Mouse (Mus musculus) layer of hippocampus, adult 2 months (tissue): ENCODE data around the gene Arg2. TPM values are rescaled to one million over a fixed set of nuclear protein-coding genes. Genes with fewer than 3 reads are reported as not detected.

ENCODE experiments used
- DNase-seq, 2 experiments: peaks; one replicate each; pipeline ENCODE4 v3.0.0; 2022; ENCODE audit warnings: low spot score in 2 of 2
- H3K27ac ChIP-seq: fragments of 200-600 bp; 2 replicates; pipeline ENCODE4 v1.8.1; 2022
- H3K4me3 ChIP-seq: fragments of 200-600 bp; 2 replicates; pipeline ENCODE4 v1.8.1; 2022; ENCODE audit warnings: mild to moderate bottlenecking
- CTCF ChIP-seq: fragments of 200-600 bp; conservative IDR thresholded peaks from 2 replicates; pipeline ENCODE4 v1.8.1; 2022; ENCODE audit warnings: antibody characterized with exemption, mild to moderate bottlenecking, moderate library complexity
- total RNA-seq, 2 experiments: library from RNA; stranded (reverse); gene quantifications; 2 replicates each; pipeline ENCODE4 v1.2.3; 2021

The Arg2 gene
- total RNA-seq, 2 experiments from 2014 or later, result 3.6 to 4.0 TPM

DNA sequence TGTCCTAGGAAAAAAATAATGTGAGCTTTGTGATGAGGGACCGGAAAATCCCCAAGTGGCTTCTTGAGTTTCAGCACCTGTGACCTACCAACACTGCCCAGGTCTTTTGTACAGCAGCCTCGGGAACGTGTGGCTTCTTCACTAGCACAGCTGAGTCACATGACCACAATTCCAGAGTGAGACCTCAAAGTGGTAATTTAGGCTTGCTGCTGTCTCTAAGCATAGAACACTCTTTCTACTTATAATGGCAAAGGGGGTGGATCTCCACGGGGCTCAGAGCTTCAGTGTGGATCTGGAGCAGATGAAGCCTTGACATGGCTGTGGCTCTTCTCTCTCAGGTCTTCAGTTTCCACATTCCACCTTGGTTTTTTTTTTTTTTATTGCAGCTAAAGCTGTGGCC, 4.5 kb downstream of the Arg2 start:
- TF ChIP-seq CTCF, result no peak
- DNase-seq, result no peak
- Histone ChIP-seq H3K27ac (no peak overlapping the region), H3K4me3 (no peak overlapping the region)

GRCm38 (mm10) chr12:79136949-79137348, 6.4 kb downstream of the Arg2 start:
- no peak for DNase-seq
- no peak for TF ChIP-seq CTCF

GRCm38 (mm10) chr12:79138999-79139398, 8.4 kb downstream of the Arg2 start:
- TF ChIP-seq CTCF, result no peak
- Histone ChIP-seq H3K4me3 (no peak overlapping the region), H3K27ac (no peak overlapping the region)
- DNase-seq, result no peak

More at GRCm38 (mm10) chr12:79136949-79137348, 6.4 kb downstream of the Arg2 start:
- H3K4me3 ChIP-seq, result no peak overlapping the region
- no peak overlapping the region for H3K27ac ChIP-seq

GRCm38 (mm10) chr12:79139417-79139816, 8.8 kb downstream of the Arg2 start:
- DNase-seq, result no peak
- Histone ChIP-seq H3K4me3 (no peak overlapping the region), H3K27ac (no peak overlapping the region)
- no peak for TF ChIP-seq CTCF

DNA sequence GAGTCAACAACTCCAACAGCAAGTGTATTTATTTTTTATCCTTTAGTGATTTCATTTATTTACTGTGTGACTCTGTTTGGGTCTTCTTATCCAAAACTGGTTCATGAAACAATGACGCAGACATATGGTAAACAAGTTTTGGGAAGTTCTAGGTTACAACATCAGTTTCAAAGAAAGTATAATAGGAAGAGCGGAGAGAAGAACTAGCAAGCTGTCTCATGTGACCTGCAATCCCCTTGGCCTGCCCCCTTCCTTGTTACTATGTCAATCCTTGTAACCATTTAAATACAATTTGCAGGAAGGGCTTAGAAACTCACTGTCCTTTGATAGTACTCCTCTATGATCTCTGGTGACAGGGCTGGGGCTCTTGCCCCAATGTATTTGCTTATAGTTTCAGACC, 10.2 kb downstream of the Arg2 start:
- Histone ChIP-seq H3K4me3 (no peak overlapping the region), H3K27ac (no peak overlapping the region)
- no peak for DNase-seq
- TF ChIP-seq CTCF, result no peak

- H3K27ac ChIP-seq, result no peak overlapping the region
- H3K4me3 ChIP-seq, result no peak overlapping the region
- TF ChIP-seq CTCF, result no peak
- DNase-seq, result no peak
Observed at GRCm38 (mm10) chr12:79141384-79141783, 10.8 kb downstream of the Arg2 start.

GRCm38 (mm10) chr12:79149653-79150052, 19.1 kb downstream of the Arg2 start:
- DNase-seq, result no peak
- Histone ChIP-seq H3K4me3 (no peak overlapping the region), H3K27ac (no peak overlapping the region)
- TF ChIP-seq CTCF, result no peak

- DNase-seq, result no peak
- TF ChIP-seq CTCF, result no peak
- no peak overlapping the region for H3K4me3 ChIP-seq
- no peak overlapping the region for H3K27ac ChIP-seq
Observed at GRCm38 (mm10) chr12:79162876-79163275, 32.3 kb downstream of the Arg2 start.

- H3K27ac ChIP-seq, result no peak overlapping the region
- DNase-seq, result no peak
- no peak overlapping the region for H3K4me3 ChIP-seq
- peak; percentile 31 for TF ChIP-seq CTCF
Observed at GRCm38 (mm10) chr12:79169173-79169572, 38.6 kb downstream of the Arg2 start.

- no peak for TF ChIP-seq CTCF
- peak; percentile 37 to 66 for DNase-seq
- H3K4me3 ChIP-seq, result peak overlapping the region; percentile 12; the same call in 1 of the 2 replicates
- no peak overlapping the region for H3K27ac ChIP-seq
Observed at GRCm38 (mm10) chr12:79170421-79170820, 39.8 kb downstream of the Arg2 start.

- DNase-seq, result no peak
- H3K4me3 ChIP-seq, result peak overlapping the region; percentile 85
- no peak for TF ChIP-seq CTCF
- H3K27ac ChIP-seq, result peak overlapping the region; percentile 100
Observed at GRCm38 (mm10) chr12:79171269-79171995, 40.9 kb downstream of the Arg2 start.

- DNase-seq, result peak; percentile 85 to 92
- Histone ChIP-seq H3K4me3 (peak within 1 kb of the TSS; percentile 85), H3K27ac (peak within 1 kb of the TSS; percentile 100)
- peak; percentile 80 for TF ChIP-seq CTCF
Observed at GRCm38 (mm10) chr12:79172019-79172941, 41.7 kb downstream of the Arg2 start, which contains the start of gene Vti1b. Gene Vti1b, minus strand, starts transcription at chr12:79172667.

DNA sequence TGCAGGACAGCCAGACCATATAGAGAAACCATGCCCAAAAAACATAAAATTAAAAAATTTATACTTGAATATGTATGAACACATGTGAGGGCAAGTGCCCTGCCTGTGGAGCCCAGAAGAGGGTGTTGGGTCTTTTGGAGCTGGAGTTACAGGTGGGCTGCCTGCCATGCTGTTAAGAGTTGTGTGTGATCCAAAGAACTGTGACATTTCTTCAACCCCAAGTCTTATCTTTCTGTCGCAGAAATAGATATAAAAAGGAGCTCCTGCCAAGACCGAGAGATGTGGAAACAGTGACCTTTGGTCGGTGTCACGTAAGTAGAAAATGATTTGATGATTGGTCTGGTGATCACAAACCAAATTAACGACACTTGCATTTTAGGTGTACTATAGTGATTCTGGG, 43.1 kb downstream of the Arg2 start:
- Histone ChIP-seq H3K4me3 (no peak overlapping the region), H3K27ac (no peak overlapping the region)
- peak; percentile 33 for TF ChIP-seq CTCF
- no peak for DNase-seq
